Mouse (Mus musculus) olfactory bulb, adult 2 months (tissue): ENCODE measurements around the gene Rps3a1. TPM values are rescaled to one million over a fixed set of nuclear protein-coding genes. Genes with fewer than 3 reads are reported as not detected.
"Not testable (repeated sequence)": the region's sequence is repeated elsewhere in the genome, so short reads cannot be mapped to it uniquely, and the experiment has no call there.

ENCODE experiments used
- H3K27ac ChIP-seq: fragments of 200-500 bp; 2 replicates; pipeline ENCODE4 v1.5.1; 2012; ENCODE audit warnings: low read depth, low read length; ENCODE audit not compliant: insufficient read depth
- H3K4me1 ChIP-seq: fragments of 200-500 bp; 2 replicates; pipeline ENCODE4 v1.6.1; 2012; ENCODE audit warnings: low read length; ENCODE audit not compliant: control insufficient read depth, insufficient read depth
- H3K4me3 ChIP-seq: fragments of 200-500 bp; 2 replicates; pipeline ENCODE4 v1.5.1; 2012; ENCODE audit warnings: mild to moderate bottlenecking, low read depth, low read length, moderate library complexity; ENCODE audit not compliant: insufficient read depth
- CTCF ChIP-seq: fragments of 200-500 bp; IDR thresholded peaks from 2 replicates; pipeline ENCODE4 v1.5.1; 2012; ENCODE audit warnings: low read depth, mild to moderate bottlenecking, low read length, moderate library complexity; ENCODE audit not compliant: insufficient read depth
- POLR2A ChIP-seq: fragments of 200-500 bp; IDR thresholded peaks from 2 replicates; pipeline ENCODE4 v1.6.1; 2012; ENCODE audit warnings: mild to moderate bottlenecking, low read depth, low read length, moderate library complexity; ENCODE audit not compliant: insufficient read depth
- WGBS: fragments of 180-500 bp; shearing (Covaris S2); methylation state at CpG from one replicate; pipeline ENCODE4 v1.1.7; 2018; 5-methylcytosine and 5-hydroxymethylcytosine counted together
- polyA plus RNA-seq: library from polyadenylated mRNA; stranded (reverse); fragments of >200 nt; gene quantifications from 2 replicates; pipeline ENCODE4 v1.2.4, GENCODE M21; 2012; ENCODE audit warnings: low replicate concordance; ENCODE audit not compliant: missing spikeins, insufficient read depth, insufficient read length

Gene Rps3a1
- polyA plus RNA-seq, 1 experiment, result 1,303 TPM

DNA sequence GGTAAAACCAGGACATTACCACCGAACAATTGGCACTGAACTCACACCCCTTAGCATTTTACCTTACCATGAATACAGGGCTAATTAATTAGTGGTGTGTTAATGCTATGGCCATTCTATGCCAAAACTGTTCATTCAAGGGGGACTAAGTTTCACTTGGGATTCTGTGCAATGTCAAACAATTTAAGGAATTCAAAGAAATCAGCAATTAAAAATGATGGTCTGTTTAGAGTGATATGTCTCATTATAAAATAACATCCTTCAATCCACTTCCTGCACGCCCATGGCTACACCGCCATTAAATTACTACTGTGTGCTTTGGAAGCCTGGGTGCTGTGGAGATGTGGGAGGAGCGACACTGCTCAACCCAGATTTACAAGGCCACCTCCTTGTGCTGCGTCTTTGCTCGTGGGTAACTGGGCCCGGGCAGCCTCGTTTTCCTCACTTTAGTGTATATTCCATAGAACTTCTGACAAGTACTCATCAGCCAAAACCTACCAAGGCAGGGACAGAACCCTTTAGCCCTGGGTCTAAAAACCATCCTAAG is 36.3 kb downstream of the Rps3a1 start:
- Histone ChIP-seq H3K27ac (no peak overlapping the region), H3K4me3 (no peak overlapping the region), H3K4me1 (peaks cover 8% of the 10 kb centered on the region)
- TF ChIP-seq POLR2A (no peak), CTCF (no peak)
- 69% methylated on average over 8 of the region's 8 CpGs for WGBS

DNA sequence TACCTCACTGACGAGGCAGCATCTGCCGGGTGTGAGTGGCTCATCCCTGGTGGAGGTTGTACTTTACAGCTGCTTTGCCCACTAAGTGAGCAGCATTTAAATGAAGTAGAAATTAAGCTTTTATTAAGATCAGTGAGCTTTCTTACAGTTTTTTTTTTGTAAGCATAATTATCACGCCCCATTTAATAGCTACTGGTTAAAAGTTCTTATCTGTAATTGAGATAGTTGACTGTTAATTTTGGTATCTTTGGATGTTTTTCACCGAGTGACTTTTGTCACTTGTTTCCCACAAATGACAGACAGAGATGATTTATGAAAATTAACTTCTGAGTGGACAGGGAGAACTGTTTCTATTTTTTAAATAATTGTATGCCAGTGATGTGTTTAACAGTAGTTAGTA is 37.6 kb downstream of the Rps3a1 start:
- Histone ChIP-seq H3K27ac (no peak overlapping the region), H3K4me3 (no peak overlapping the region), H3K4me1 (peaks cover 6% of the 10 kb centered on the region)
- TF ChIP-seq CTCF, result no peak
- no peak for TF ChIP-seq POLR2A
- WGBS, result 39% methylated on average over 4 of the region's 4 CpGs

DNA sequence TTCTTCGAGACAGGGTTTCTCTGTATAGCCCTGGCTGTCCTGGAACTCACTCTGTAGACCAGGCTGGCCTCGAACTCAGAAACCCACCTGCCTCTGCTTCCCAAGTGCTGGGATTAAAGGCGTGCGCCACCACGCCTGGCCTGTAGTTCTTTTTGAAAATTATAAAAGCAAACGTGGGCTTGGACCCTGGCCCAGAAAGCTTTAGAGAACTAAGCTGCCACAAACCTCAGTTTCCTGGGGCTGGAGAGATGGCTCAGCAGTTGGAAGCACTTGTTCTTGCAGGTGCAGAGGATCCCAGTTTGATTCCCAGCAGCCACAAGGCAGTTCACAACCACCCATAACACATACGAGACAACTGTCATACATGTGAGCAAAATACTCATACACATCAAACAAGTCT is 38.1 kb downstream of the Rps3a1 start:
- not testable (repeated sequence) for H3K4me1 ChIP-seq, H3K4me3 ChIP-seq, H3K27ac ChIP-seq
- 80% methylated on average over 7 of the region's 7 CpGs for WGBS

DNA sequence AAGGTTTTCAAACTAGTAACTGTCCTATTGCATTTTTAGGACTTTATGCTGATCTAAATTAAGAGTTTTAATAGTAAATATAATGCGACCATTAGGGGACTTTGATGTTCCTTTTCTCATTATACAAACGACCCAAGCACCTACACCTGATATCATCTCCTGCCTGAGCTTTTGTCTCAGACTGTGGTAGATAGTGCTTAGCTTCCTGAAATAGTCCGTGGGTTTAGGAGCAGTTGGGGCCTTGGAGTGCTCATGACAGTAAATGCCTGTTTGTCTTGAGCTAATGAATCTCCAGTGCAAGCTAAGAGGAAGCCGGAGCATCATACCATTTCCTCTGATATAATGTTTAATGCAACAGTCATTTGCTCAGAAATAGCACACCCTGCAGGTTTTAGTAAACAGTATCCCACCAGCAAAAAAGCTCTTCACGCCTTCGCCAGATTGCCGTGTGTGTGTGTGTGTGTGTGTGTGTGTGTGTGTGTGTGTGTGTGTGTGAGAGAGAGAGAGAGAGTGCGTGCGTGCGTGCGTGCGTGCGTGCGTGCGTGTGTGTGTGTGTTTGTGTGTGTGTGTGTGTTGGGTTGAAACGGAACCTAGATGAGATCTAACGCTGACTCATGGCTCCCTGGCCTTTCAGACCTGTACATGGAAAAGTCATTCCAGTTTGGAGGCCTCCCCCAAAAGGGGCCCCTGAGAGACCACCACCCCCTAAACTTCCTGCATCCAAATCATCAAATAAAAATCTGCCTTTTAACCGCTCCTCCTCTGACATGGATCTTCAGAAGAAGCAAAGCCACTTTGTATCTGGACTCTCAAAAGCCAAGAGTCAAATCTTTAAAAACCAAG is 38.8 kb downstream of the Rps3a1 start:
- TF ChIP-seq CTCF (no peak), POLR2A (no peak)
- peaks cover 6% of the 10 kb centered on the region for H3K4me1 ChIP-seq
- no peak overlapping the region for H3K4me3 ChIP-seq
- 68% methylated on average over 18 of the region's 18 CpGs for WGBS
- no peak overlapping the region for H3K27ac ChIP-seq

DNA sequence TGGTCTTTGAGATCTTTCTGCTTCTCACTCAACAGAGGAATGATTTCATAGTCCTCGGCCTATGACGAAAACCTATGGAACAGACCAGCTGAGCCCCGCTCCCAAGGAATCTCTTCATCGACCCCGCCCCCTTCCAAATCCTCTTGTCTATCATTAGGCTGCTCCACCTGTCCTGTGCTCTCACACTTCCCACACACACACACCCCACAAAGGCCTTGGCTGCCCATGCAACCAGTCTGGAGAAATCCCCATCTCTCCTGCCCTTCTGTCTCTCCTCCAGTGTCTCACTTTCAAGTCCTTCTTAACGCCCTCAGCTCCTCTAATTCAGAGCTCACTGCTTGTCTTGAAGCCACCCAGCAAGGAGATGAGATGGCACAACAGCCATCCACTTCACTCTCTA is 40.5 kb downstream of the Rps3a1 start:
- TF ChIP-seq CTCF (no peak), POLR2A (no peak)
- Histone ChIP-seq H3K27ac (no peak overlapping the region), H3K4me3 (no peak overlapping the region), H3K4me1 (peaks cover 6% of the 10 kb centered on the region)
- 97% methylated on average over 6 of the region's 6 CpGs for WGBS

DNA sequence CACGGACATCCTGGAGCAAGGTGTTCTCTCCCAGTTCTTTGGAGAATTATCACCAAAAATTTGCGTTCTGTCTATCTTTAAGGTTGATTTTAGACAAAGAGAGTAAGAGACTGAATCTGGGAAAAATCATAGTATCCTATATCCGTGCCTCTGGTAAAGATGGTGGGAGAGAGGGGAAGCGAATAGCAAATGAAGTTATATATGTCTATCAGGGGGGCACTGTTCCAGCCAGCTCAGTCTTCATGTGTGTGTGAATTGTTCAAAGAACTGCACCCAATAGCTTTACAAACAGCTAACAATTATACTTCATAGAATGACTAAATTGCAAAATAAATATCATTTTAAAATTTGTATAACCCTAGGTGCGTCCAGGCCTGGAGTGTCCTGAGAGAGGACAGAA is 48.6 kb downstream of the Rps3a1 start:
- Histone ChIP-seq H3K4me3 (no peak overlapping the region), H3K4me1 (no peaks in the 10 kb centered on the region), H3K27ac (no peak overlapping the region)
- no peak for TF ChIP-seq CTCF
- TF ChIP-seq POLR2A, result no peak
- WGBS, result 85% methylated on average over 5 of the region's 5 CpGs

DNA sequence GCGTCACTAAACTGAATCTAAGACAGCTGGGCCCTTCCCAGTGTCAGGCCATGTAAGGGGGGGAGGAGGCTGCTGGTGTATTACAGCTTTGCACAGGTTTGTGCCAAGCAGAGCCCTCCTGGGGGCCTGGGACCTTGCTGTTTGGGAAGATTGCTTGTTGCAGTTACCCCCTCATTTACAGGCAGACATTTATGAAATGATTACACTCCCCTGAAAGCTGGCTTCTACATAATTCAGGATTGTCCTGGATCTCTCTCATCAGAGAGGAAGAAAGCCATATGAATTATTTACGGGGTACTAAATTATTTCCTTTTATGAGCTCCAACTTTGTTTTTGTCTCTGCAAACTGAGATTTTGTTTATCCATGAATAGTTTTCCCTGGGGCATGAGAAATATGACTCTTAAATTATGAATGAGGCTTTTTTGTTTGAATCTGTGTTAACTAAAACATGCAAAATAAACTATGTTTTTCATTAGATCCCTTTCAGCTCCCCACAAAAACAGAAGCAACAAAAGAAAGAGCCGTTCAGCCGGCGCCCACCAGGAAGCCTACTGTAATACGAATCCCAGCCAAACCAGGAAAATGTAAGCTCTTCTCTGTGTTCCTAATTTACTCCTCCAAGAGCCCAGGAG is 49.2 kb downstream of the Rps3a1 start:
- no peak overlapping the region for H3K4me3 ChIP-seq
- WGBS, result 67% methylated on average over 6 of the region's 6 CpGs
- H3K4me1 ChIP-seq, result no peaks in the 10 kb centered on the region
- H3K27ac ChIP-seq, result no peak overlapping the region
- TF ChIP-seq CTCF (no peak), POLR2A (no peak)

Other genes starting within 250 kb of the Rps3a1 start
- gene Sh3d19, start 171.6 kb downstream of the Rps3a1 start, polyA plus RNA-seq, result not detected in 2 replicates
- gene Prss48, start 140.2 kb downstream of the Rps3a1 start, polyA plus RNA-seq, result not detected in 2 replicates
- gene Lrba, start 82.0 kb upstream of the Rps3a1 start, polyA plus RNA-seq, result not detected in 2 replicates